Mouse (Mus musculus): Measurements from ENCODE around the gene Adamts2. TPM values are rescaled to one million over a fixed set of nuclear protein-coding genes. Genes with fewer than 3 reads are reported as not detected.

Adamts2 gene
- 10.3 and 12.2 TPM in 2 replicates for polyA plus RNA-seq (2015; fragmentation: Nextera tagmentation; extraction: Ambion mirVana)

DNA sequence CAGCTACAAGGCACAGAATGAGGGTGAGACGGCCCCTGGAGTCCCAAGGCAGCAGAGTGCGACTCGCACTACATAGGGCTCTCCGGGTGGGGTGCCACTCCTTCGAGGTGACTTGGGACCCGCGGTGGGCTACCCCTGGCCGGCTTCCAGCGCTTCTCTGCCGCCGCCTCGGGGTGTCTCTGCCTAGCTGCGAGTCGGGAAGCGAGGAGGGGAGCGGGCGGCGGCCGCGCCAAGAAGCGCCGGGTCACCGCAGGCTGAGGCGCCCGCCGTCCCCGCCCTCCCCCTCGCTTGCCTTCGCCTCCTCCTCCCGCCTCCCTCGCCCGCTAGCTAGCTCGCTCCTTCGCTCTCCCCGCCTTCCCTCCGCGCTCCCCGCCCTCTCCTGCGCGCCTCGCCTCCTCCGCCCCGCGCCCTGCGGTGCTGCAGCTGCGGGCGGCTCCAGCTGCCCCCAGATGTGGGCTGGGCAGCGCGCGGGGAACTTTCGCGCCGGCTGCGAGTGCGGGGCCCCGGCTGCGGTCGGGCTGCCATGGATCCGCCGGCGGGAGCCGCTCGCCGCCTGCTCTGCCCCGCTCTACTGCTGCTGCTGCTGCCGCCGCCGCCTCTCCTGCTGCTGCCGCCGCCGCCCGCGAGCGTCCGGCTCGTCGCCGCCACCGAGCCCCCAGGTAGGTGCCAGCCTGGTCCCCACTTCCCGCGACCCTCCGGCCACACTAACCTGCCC, at the start of gene Adamts2:
Gene Adamts2, plus strand, starts transcription at position 444 of the 715 bp plus-strand sequence.
- Histone ChIP-seq H3K36me3 (ENCODE audit: control insufficient read depth, insufficient read depth, low read length) (peaks cover 2% of the 10 kb centered on the region; the same call in 1 of the 2 replicates), H3K27me3 (ENCODE audit: control insufficient read depth, insufficient read depth, low read length) (peaks cover 2% of the 10 kb centered on the region; the same call in 1 of the 2 replicates), H3K9me3 (ENCODE audit: control insufficient read depth, low read length) (no peaks in the 10 kb centered on the region), H3K9ac (ENCODE audit: low read length) (peak within 1 kb of the TSS; percentile 61), H3K4me3 (ENCODE audit: low read depth, low read length) (peak within 1 kb of the TSS; percentile 68), H3K4me1 (replicated peaks; ENCODE audit: control insufficient read depth, insufficient read depth) (no peaks in the 10 kb centered on the region), H3K4me2 (replicated peaks; ENCODE audit: low read depth) (peak within 1 kb of the TSS; percentile 89), H3K27ac (replicated peaks) (peak within 1 kb of the TSS; percentile 24; the same call in 1 of the 2 replicates)
- ATAC-seq (ENCODE audit: low FRiP score, low TSS enrichment) (peak; percentile 72), DNase-seq (ENCODE audit: low spot score) (peak; percentile 74)
- WGBS: under 1% methylated on average over 64 of the region's 82 CpGs
- TF ChIP-seq CTCF (IDR thresholded peaks at IDR 0.05; ENCODE audit: low read depth): peak; percentile 36
- TF ChIP-seq EP300 (optimal IDR thresholded peaks at IDR 0.05): no peak

DNA sequence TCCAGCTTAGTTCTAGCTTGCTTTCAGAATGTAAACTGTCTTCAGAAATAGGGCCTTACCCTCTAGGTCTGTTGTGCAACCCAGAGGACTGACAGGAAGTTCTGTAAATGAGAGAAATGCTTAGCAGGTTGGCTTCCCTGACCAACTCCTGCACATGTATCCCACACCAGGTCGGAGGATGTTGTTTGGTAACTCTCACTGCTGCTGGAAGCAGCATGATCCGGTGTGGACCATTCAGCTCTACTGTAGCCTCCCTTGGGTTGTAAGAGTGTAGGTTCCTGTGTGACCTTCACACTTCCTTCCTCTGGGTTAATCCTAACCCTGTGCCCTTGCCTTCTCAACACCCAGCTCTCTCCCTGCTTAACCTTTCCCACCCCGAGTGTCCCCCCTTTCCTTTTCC, 44.8 kb upstream of the Adamts2 start:
- 94% methylated on average over 3 of the region's 3 CpGs for WGBS
- Histone ChIP-seq H3K36me3 (ENCODE audit: control insufficient read depth, insufficient read depth, low read length) (no peaks in the 10 kb centered on the region), H3K4me1 (replicated peaks; ENCODE audit: control insufficient read depth, insufficient read depth) (no peaks in the 10 kb centered on the region), H3K4me2 (replicated peaks; ENCODE audit: low read depth) (no peak overlapping the region), H3K9ac (ENCODE audit: low read length) (no peak overlapping the region), H3K27me3 (ENCODE audit: control insufficient read depth, insufficient read depth, low read length) (no peaks in the 10 kb centered on the region), H3K9me3 (ENCODE audit: control insufficient read depth, low read length) (no peaks in the 10 kb centered on the region), H3K27ac (replicated peaks) (no peak overlapping the region), H3K4me3 (ENCODE audit: low read depth, low read length) (no peak overlapping the region)
- ATAC-seq (ENCODE audit: low FRiP score, low TSS enrichment) (no peak), DNase-seq (ENCODE audit: low spot score) (no peak)
- no peak for TF ChIP-seq EP300 (optimal IDR thresholded peaks at IDR 0.05)
- no peak for TF ChIP-seq CTCF (IDR thresholded peaks at IDR 0.05; ENCODE audit: low read depth)

DNA sequence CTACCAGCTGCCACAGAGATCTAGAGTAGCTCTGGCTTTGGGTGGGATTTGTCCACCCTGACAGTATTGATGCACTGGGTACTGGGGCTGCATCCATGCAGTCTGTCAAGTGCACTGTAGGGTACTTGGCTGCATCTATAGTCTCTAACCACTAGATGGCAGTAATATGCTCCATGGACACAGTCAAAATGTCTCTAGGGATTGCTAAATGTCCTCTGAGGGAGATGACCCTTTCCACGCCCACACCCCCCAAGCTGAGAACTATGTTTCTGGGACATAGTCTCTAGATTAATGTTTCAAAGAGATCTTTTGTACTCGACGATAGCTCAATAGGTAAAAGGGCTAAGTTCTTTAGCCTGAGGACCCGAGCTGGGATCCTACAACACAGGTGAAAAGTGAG, 42.8 kb upstream of the Adamts2 start:
- H3K27ac ChIP-seq (replicated peaks): no peak overlapping the region
- no peaks in the 10 kb centered on the region for H3K27me3 ChIP-seq (ENCODE audit: control insufficient read depth, insufficient read depth, low read length)
- no peak for DNase-seq (ENCODE audit: low spot score)
- ATAC-seq (ENCODE audit: low FRiP score, low TSS enrichment): no peak
- H3K4me1 ChIP-seq (replicated peaks; ENCODE audit: control insufficient read depth, insufficient read depth): no peaks in the 10 kb centered on the region
- no peak overlapping the region for H3K9ac ChIP-seq (ENCODE audit: low read length)
- no peaks in the 10 kb centered on the region for H3K36me3 ChIP-seq (ENCODE audit: control insufficient read depth, insufficient read depth, low read length)
- no peak overlapping the region for H3K4me2 ChIP-seq (replicated peaks; ENCODE audit: low read depth)
- H3K9me3 ChIP-seq (ENCODE audit: control insufficient read depth, low read length): no peaks in the 10 kb centered on the region
- H3K4me3 ChIP-seq (ENCODE audit: low read depth, low read length): no peak overlapping the region
- 26% methylated on average over 4 of the region's 4 CpGs for WGBS
- no peak for TF ChIP-seq EP300 (optimal IDR thresholded peaks at IDR 0.05)
- TF ChIP-seq CTCF (IDR thresholded peaks at IDR 0.05; ENCODE audit: low read depth): peak; percentile 83

DNA sequence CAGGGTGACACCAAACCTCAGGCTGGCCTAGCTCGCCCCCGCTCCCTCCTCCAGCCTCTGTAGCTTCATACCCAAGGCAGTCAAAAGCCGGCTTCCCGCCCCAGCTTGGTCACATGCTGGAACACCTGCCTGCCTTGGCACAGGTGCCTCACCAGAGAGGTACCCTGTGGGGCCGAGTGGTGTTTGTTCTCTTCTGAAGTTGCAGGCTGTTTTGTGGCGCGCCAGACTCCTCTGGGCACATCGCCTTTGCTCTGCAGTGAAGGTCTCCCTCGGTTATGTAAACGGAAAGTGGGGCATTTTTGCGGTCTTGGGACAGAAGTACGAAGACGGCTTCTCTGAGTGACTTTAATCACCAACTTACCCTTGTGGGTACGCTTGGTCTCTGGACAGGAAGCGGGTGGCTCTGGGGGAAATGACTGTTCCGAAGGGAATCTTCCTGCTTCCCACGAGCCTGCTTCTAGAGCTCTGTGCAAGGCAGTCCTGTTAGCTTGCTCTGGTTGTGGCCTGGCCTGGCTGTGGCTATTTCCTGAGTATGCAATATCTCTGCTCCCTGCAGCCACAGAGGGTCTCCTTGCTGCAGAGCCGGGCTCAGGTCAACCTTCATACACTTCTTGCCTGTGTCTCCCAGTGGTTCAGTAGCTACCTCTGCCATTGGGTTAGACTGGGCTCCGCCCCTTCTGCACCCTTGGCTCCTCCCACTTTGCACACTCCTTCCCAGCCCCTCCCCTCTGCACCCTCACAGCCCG, 36.2 kb upstream of the Adamts2 start:
- Histone ChIP-seq H3K4me2 (replicated peaks; ENCODE audit: low read depth) (no peak overlapping the region), H3K9ac (ENCODE audit: low read length) (no peak overlapping the region), H3K27ac (replicated peaks) (no peak overlapping the region), H3K9me3 (ENCODE audit: control insufficient read depth, low read length) (no peaks in the 10 kb centered on the region), H3K27me3 (ENCODE audit: control insufficient read depth, insufficient read depth, low read length) (no peaks in the 10 kb centered on the region), H3K4me3 (ENCODE audit: low read depth, low read length) (no peak overlapping the region), H3K4me1 (replicated peaks; ENCODE audit: control insufficient read depth, insufficient read depth) (no peaks in the 10 kb centered on the region), H3K36me3 (ENCODE audit: control insufficient read depth, insufficient read depth, low read length) (no peaks in the 10 kb centered on the region)
- TF ChIP-seq CTCF (IDR thresholded peaks at IDR 0.05; ENCODE audit: low read depth): no peak
- no peak for TF ChIP-seq EP300 (optimal IDR thresholded peaks at IDR 0.05)
- DNase-seq (ENCODE audit: low spot score) (no peak), ATAC-seq (ENCODE audit: low FRiP score, low TSS enrichment) (0 out of 2 replicates have a peak, but pooled peaks have one; percentile 35)
- WGBS: 54% methylated on average over 20 of the region's 20 CpGs

DNA sequence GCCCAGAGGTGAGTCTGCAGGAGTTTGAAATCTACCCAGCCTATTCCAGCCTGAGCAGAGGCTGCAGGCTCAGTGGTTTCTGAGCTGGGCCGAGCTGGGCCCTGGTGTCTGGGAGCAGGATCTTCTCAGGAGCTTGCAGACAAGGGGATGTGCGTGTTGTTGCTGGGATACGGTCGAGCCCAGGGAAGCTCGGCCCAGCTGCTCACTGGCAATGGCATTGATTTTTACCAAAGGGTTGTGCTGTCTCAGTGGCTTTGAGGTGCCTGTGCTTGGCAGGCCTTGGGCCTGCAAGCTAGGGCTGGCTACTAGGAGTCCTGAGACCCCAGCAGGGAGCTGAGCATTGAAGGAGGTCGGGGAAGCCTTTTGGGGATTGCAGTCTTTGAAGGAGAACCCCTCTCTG, 30.4 kb upstream of the Adamts2 start:
- Histone ChIP-seq H3K4me3 (ENCODE audit: low read depth, low read length) (no peak overlapping the region), H3K4me1 (replicated peaks; ENCODE audit: control insufficient read depth, insufficient read depth) (no peaks in the 10 kb centered on the region), H3K4me2 (replicated peaks; ENCODE audit: low read depth) (no peak overlapping the region), H3K27me3 (ENCODE audit: control insufficient read depth, insufficient read depth, low read length) (no peaks in the 10 kb centered on the region), H3K9me3 (ENCODE audit: control insufficient read depth, low read length) (no peaks in the 10 kb centered on the region), H3K27ac (replicated peaks) (no peak overlapping the region), H3K9ac (ENCODE audit: low read length) (no peak overlapping the region), H3K36me3 (ENCODE audit: control insufficient read depth, insufficient read depth, low read length) (no peaks in the 10 kb centered on the region)
- 61% methylated on average over 6 of the region's 6 CpGs for WGBS
- TF ChIP-seq CTCF (IDR thresholded peaks at IDR 0.05; ENCODE audit: low read depth) (no peak), EP300 (optimal IDR thresholded peaks at IDR 0.05) (no peak)
- no peak for DNase-seq (ENCODE audit: low spot score)
- ATAC-seq (ENCODE audit: low FRiP score, low TSS enrichment): no peak

DNA sequence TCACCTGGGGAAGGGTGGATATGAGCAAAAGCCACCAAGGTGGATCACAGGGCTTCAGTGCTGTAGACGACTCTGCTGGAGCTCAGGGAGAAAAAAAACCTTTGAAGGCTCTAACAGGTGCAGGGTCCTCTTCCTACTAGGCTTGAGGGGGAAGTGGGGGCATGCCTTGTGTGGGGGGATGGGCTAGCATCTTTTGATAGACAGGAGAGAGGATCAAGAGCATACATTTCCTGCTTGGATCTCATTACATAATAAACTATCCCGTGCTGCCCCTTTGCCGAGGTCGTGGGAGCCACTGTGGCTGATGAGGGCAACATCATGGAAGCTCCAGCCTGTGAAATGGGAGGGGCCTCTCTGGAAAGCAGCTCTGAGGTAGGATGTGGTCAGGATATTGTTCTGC, 25.4 kb upstream of the Adamts2 start:
- Histone ChIP-seq H3K27me3 (ENCODE audit: control insufficient read depth, insufficient read depth, low read length) (no peaks in the 10 kb centered on the region), H3K36me3 (ENCODE audit: control insufficient read depth, insufficient read depth, low read length) (no peaks in the 10 kb centered on the region), H3K4me2 (replicated peaks; ENCODE audit: low read depth) (no peak overlapping the region), H3K4me1 (replicated peaks; ENCODE audit: control insufficient read depth, insufficient read depth) (no peaks in the 10 kb centered on the region), H3K9ac (ENCODE audit: low read length) (no peak overlapping the region), H3K4me3 (ENCODE audit: low read depth, low read length) (no peak overlapping the region), H3K9me3 (ENCODE audit: control insufficient read depth, low read length) (no peaks in the 10 kb centered on the region), H3K27ac (replicated peaks) (no peak overlapping the region)
- 35% methylated on average over 4 of the region's 4 CpGs for WGBS
- ATAC-seq (ENCODE audit: low FRiP score, low TSS enrichment) (no peak; the same call in 1 of the 2 replicates), DNase-seq (ENCODE audit: low spot score) (no peak)
- TF ChIP-seq CTCF (IDR thresholded peaks at IDR 0.05; ENCODE audit: low read depth) (no peak), EP300 (optimal IDR thresholded peaks at IDR 0.05) (no peak)

Data from stomach, postnatal 0 days (tissue).